Mouse (Mus musculus) bone marrow macrophage, adult 2 months (primary cell): ENCODE results near the gene 1700017N19Rik. TPM values are rescaled to one million over a fixed set of nuclear protein-coding genes. Genes with fewer than 3 reads are reported as not detected.

Experiments used
- H3K27ac ChIP-seq: 2 replicates; pipeline ENCODE4 v1.5.1; 2012; ENCODE audit warnings: low read depth, low read length; ENCODE audit not compliant: insufficient read depth
- H3K4me1 ChIP-seq: 2 replicates; pipeline ENCODE4 v1.6.1; 2012; ENCODE audit warnings: low read length; ENCODE audit not compliant: control insufficient read depth, insufficient read depth
- H3K4me3 ChIP-seq: 2 replicates; pipeline ENCODE4 v1.5.1; 2012; ENCODE audit warnings: mild to moderate bottlenecking, low read length, moderate library complexity; ENCODE audit not compliant: insufficient read depth
- CTCF ChIP-seq: IDR thresholded peaks from 2 replicates; pipeline ENCODE4 v1.5.1; 2012; ENCODE audit warnings: low read depth, mild to moderate bottlenecking, low read length, moderate library complexity
- POLR2A ChIP-seq: IDR thresholded peaks from 2 replicates; pipeline ENCODE4 v1.6.1; 2012; ENCODE audit warnings: mild to moderate bottlenecking, low read depth, low read length, borderline replicate concordance
- polyA plus RNA-seq: library from polyadenylated mRNA; stranded (reverse); fragments of >200 nt; gene quantifications from 2 replicates; pipeline ENCODE4 v1.2.4, GENCODE M21; 2012; ENCODE audit not compliant: missing spikeins, insufficient read depth, insufficient read length

1700017N19Rik gene
- polyA plus RNA-seq, 1 experiment: not detected

- no peak overlapping the region for H3K4me3 ChIP-seq
- TF ChIP-seq CTCF: no peak
- no peak for TF ChIP-seq POLR2A
- H3K4me1 ChIP-seq: no peaks in the 10 kb centered on the region
- no peak overlapping the region for H3K27ac ChIP-seq
Measured at GRCm38 (mm10) chr10:100661970-100662590, 71.8 kb downstream of the 1700017N19Rik start.

Other genes starting within 250 kb of the 1700017N19Rik start
- gene Gm4302, start 249.6 kb upstream of the 1700017N19Rik start, polyA plus RNA-seq: not detected in 2 replicates
- gene Gm4303, start 244.5 kb upstream of the 1700017N19Rik start, polyA plus RNA-seq: not detected in 2 replicates
- gene Gm4305, start 239.4 kb upstream of the 1700017N19Rik start, polyA plus RNA-seq: not detected in 2 replicates
- gene Gm4307, start 229.1 kb upstream of the 1700017N19Rik start, polyA plus RNA-seq: not detected in 2 replicates
- gene Gm4312, start 207.9 kb upstream of the 1700017N19Rik start, polyA plus RNA-seq: not detected in 2 replicates
- gene Tmtc3, start 103.1 kb upstream of the 1700017N19Rik start, polyA plus RNA-seq: 13.3 and 14.5 TPM in 2 replicates
- gene Cep290, start 102.9 kb upstream of the 1700017N19Rik start, polyA plus RNA-seq: 7.5 and 9.8 TPM in 2 replicates
- gene 4930430F08Rik, start 61 bp upstream of the 1700017N19Rik start, polyA plus RNA-seq: 8.9 and 10.0 TPM in 2 replicates